Mouse (Mus musculus): Measurements from ENCODE around the gene Arhgef28. TPM values are rescaled to one million over a fixed set of nuclear protein-coding genes. Genes with fewer than 3 reads are reported as not detected.

Arhgef28 gene
- polyA plus RNA-seq, 2 experiments: 0.11 to 0.52 TPM

DNA sequence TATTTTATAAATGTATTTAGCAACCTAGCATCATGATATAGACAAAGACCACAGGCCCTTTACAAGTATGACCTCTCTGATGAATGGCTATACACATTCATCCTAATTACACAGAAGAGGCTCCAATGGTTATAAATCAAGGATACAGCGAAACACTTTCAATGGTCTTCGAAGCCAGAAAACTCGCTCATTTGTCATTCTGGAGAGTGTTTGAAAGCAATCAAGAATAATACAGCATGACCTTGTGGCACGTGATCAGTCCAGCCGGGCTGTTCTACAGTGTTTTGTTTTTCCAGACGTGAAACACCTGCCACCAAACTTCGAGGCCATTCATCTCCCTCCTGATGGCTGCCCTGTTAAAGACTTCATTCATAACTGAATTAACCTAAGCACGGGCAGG, 207.7 kb downstream of the Arhgef28 start:
- no peaks in the 10 kb centered on the region for H3K36me3 ChIP-seq (replicated peaks; ENCODE audit: control insufficient read depth, insufficient read depth, low read depth)
- H3K27ac ChIP-seq: no peak overlapping the region
- no peak for TF ChIP-seq CTCF (IDR thresholded peaks at IDR 0.05; ENCODE audit: low read depth)
- TF ChIP-seq EP300 (IDR thresholded peaks at IDR 0.05; ENCODE audit: low read depth): no peak
- ATAC-seq (ENCODE audit: insufficient read depth): no peak
- no peak overlapping the region for H3K9ac ChIP-seq (replicated peaks)
- peaks cover 0 to 2% of the 10 kb centered on the region in 2 experiments; a peak in 2 of 4 replicates for H3K4me1 ChIP-seq (replicated peaks; ENCODE audit: control insufficient read depth in 2 of 2, insufficient read depth in 2 of 2, low read length in 1 of 2)
- H3K9me3 ChIP-seq (ENCODE audit: control insufficient read depth, low read length): no peaks in the 10 kb centered on the region
- 69% methylated on average over 8 of the region's 8 CpGs for WGBS (ENCODE audit: insufficient replicate concordance)
- DNase-seq (ENCODE audit: low read depth in 3 of 3, low spot score in 3 of 3): no peak
- H3K4me3 ChIP-seq (ENCODE audit: insufficient read depth in 1 of 2, low read depth in 2 of 2, low read length in 2 of 2): no peak overlapping the region
- H3K27me3 ChIP-seq (ENCODE audit: control insufficient read depth, insufficient read depth, low read length): no peaks in the 10 kb centered on the region
- H3K4me2 ChIP-seq (ENCODE audit: low read depth): no peak overlapping the region

DNA sequence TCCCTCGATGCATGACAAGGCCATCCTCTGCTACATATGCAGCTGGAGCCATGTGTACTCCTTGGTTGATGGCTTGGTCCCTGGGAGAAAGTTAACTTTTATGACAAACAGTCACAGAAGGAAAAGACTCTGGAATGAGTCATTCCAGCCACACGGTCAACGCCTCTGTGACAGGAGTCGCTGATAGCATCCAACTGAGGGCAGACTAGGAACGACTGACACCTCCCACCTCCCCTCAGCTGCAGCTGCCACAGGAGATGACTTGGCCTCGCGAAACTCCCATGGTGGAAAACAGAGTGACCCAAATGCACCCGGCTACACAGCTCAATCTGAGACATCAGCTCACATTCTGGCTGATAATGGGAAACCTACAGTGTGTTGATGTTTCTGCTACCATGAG, 215.3 kb downstream of the Arhgef28 start:
- Histone ChIP-seq H3K9me3 (ENCODE audit: control insufficient read depth, low read length) (no peaks in the 10 kb centered on the region), H3K4me1 (replicated peaks; ENCODE audit: control insufficient read depth in 2 of 2, insufficient read depth in 2 of 2, low read length in 1 of 2) (no peaks in the 10 kb centered on the region), H3K27me3 (ENCODE audit: control insufficient read depth, insufficient read depth, low read length) (no peaks in the 10 kb centered on the region), H3K4me3 (ENCODE audit: insufficient read depth in 1 of 2, low read depth in 2 of 2, low read length in 2 of 2) (no peak overlapping the region), H3K9ac (replicated peaks) (no peak overlapping the region), H3K4me2 (ENCODE audit: low read depth) (no peak overlapping the region), H3K27ac (no peak overlapping the region), H3K36me3 (replicated peaks; ENCODE audit: control insufficient read depth, insufficient read depth, low read depth) (no peaks in the 10 kb centered on the region)
- 30% methylated on average over 8 of the region's 8 CpGs for WGBS (ENCODE audit: insufficient replicate concordance)
- ATAC-seq (ENCODE audit: insufficient read depth): no peak
- DNase-seq (ENCODE audit: low read depth in 3 of 3, low spot score in 3 of 3): no peak
- TF ChIP-seq CTCF (IDR thresholded peaks at IDR 0.05; ENCODE audit: low read depth) (no peak), EP300 (IDR thresholded peaks at IDR 0.05; ENCODE audit: low read depth) (no peak)

DNA sequence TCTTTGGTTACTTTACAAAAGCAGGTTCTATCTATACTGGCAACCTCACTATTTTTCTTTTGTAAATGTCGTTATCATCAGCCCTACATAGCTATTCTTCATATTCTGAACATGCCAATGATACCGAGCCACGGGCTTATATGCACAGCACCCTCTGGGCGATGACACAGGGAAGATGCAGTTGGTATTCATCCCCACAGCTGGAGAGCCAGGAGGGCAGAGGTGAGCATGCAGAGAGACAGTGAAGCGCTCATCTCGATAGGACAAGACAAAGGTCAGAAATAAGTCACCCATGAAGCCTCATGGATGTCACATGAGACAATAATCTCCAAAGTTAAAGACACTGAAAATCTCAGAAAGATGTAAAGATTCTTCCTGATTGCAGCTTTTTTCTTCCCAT, 217.4 kb downstream of the Arhgef28 start:
- 68% methylated on average over 6 of the region's 6 CpGs for WGBS (ENCODE audit: insufficient replicate concordance)
- ATAC-seq (ENCODE audit: insufficient read depth) (no peak), DNase-seq (ENCODE audit: low read depth in 3 of 3, low spot score in 3 of 3) (no peak)
- Histone ChIP-seq H3K4me3 (ENCODE audit: insufficient read depth in 1 of 2, low read depth in 2 of 2, low read length in 2 of 2) (no peak overlapping the region), H3K4me1 (replicated peaks; ENCODE audit: control insufficient read depth in 2 of 2, insufficient read depth in 2 of 2, low read length in 1 of 2) (no peaks in the 10 kb centered on the region), H3K27me3 (ENCODE audit: control insufficient read depth, insufficient read depth, low read length) (no peaks in the 10 kb centered on the region), H3K27ac (no peak overlapping the region), H3K36me3 (replicated peaks; ENCODE audit: control insufficient read depth, insufficient read depth, low read depth) (no peaks in the 10 kb centered on the region), H3K9me3 (ENCODE audit: control insufficient read depth, low read length) (no peaks in the 10 kb centered on the region), H3K9ac (replicated peaks) (no peak overlapping the region), H3K4me2 (ENCODE audit: low read depth) (no peak overlapping the region)
- TF ChIP-seq CTCF (IDR thresholded peaks at IDR 0.05; ENCODE audit: low read depth): no peak
- TF ChIP-seq EP300 (IDR thresholded peaks at IDR 0.05; ENCODE audit: low read depth): no peak

DNA sequence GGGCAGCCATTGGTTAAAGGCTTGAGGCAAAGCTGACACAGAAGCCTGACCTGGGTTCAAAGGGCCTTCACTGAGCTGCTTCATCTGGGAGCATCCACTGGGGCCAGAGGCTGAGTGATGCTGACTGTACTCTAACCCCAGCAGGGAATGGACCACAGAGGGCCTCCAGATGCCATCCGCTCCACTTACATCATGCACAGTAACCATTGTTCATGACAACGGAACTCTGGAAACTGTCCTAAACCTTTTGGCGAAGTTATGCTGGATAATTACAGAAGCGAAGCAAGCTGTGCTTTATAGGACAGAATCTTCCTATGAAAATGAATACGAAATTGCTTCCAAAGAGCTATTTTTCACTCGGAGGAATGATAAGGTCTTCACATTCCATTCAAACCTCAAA, 219.5 kb downstream of the Arhgef28 start:
- Histone ChIP-seq H3K4me2 (ENCODE audit: low read depth) (no peak overlapping the region), H3K36me3 (replicated peaks; ENCODE audit: control insufficient read depth, insufficient read depth, low read depth) (no peaks in the 10 kb centered on the region), H3K4me1 (replicated peaks; ENCODE audit: control insufficient read depth in 2 of 2, insufficient read depth in 2 of 2, low read length in 1 of 2) (no peaks in the 10 kb centered on the region), H3K27ac (no peak overlapping the region), H3K9ac (replicated peaks) (no peak overlapping the region), H3K9me3 (ENCODE audit: control insufficient read depth, low read length) (no peaks in the 10 kb centered on the region), H3K27me3 (ENCODE audit: control insufficient read depth, insufficient read depth, low read length) (no peaks in the 10 kb centered on the region), H3K4me3 (ENCODE audit: insufficient read depth in 1 of 2, low read depth in 2 of 2, low read length in 2 of 2) (no peak overlapping the region)
- ATAC-seq (ENCODE audit: insufficient read depth) (no peak), DNase-seq (ENCODE audit: low read depth in 3 of 3, low spot score in 3 of 3) (no peak)
- TF ChIP-seq EP300 (IDR thresholded peaks at IDR 0.05; ENCODE audit: low read depth) (no peak), CTCF (IDR thresholded peaks at IDR 0.05; ENCODE audit: low read depth) (no peak)
- 64% methylated on average over 6 of the region's 6 CpGs for WGBS (ENCODE audit: insufficient replicate concordance)

DNA sequence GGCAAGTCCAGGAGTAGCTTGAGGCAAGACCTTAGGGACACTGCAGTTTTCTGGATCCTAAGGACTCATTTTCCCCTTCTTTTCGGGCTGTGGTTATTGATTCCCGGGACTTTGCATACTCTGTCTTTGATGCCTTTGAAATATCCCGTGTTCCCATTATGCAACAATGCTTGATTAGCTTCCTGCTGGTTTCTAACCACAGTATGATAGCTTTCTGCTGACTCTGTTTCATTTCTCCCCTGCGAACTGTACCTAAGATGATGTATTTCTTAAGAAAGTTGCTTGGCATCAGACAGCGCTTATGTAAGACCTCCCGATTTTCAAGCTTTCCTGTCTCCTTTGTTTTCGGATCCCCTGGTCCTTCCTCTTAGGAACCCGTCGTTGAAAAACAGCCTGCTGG, 229.1 kb downstream of the Arhgef28 start:
- DNase-seq (ENCODE audit: low read depth in 3 of 3, low spot score in 3 of 3) (no peak), ATAC-seq (ENCODE audit: insufficient read depth) (no peak)
- Histone ChIP-seq H3K36me3 (replicated peaks; ENCODE audit: control insufficient read depth, insufficient read depth, low read depth) (no peaks in the 10 kb centered on the region), H3K27ac (no peak overlapping the region), H3K4me2 (ENCODE audit: low read depth) (no peak overlapping the region), H3K4me3 (ENCODE audit: insufficient read depth in 1 of 2, low read depth in 2 of 2, low read length in 2 of 2) (no peak overlapping the region), H3K9ac (replicated peaks) (no peak overlapping the region), H3K9me3 (ENCODE audit: control insufficient read depth, low read length) (no peaks in the 10 kb centered on the region), H3K4me1 (replicated peaks; ENCODE audit: control insufficient read depth in 2 of 2, insufficient read depth in 2 of 2, low read length in 1 of 2) (no peaks in the 10 kb centered on the region), H3K27me3 (ENCODE audit: control insufficient read depth, insufficient read depth, low read length) (no peaks in the 10 kb centered on the region)
- WGBS (ENCODE audit: insufficient replicate concordance): 55% methylated on average over 9 of the region's 9 CpGs
- no peak for TF ChIP-seq EP300 (IDR thresholded peaks at IDR 0.05; ENCODE audit: low read depth)
- no peak for TF ChIP-seq CTCF (IDR thresholded peaks at IDR 0.05; ENCODE audit: low read depth)

All from liver, embryonic 14.5 days (tissue).